Mouse (Mus musculus) heart, postnatal 0 days (tissue): ENCODE data around the gene Ttc28.

Experiments used
- CTCF ChIP-seq: IDR thresholded peaks from 2 replicates; pipeline ENCODE4 v1.5.1; 2016; ENCODE audit warnings: antibody characterized with exemption, control low read depth, low read depth
- EP300 ChIP-seq: IDR thresholded peaks from 2 replicates; pipeline ENCODE4 v1.6.1; 2016; ENCODE audit warnings: antibody characterized with exemption, low read depth

DNA sequence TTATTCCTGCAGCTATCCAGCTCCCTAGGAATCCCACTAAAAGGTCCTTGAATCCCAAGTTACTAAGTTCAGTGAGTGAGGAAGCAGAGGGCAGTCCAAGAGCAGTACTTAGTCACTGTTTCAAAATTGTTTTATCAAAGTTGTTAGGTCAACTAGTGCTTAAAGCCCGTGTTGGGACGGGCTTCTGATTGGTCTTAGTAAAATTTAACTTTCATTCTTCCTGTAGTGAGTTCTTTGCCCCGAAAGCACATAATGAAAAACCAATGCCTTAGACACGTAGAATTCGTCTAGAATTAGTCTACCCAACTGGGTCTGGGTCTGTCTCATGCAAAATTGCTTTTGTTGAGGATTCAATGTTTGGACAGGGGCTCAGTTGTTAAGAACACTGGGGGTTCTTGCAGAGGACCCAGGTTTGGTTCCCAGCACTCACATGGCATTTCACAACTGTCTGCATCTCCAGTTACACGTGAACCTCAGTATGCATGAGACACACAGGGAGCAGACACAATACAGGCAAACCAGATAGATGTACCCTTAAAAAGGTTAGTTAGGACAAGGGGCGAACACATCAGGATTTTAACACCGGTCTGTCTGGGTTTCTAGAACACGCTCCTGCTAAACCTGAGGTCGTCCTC lies 450.3 kb downstream of the Ttc28 start:
- TF ChIP-seq EP300: no peak
- no peak for TF ChIP-seq CTCF
